Mouse (Mus musculus): ENCODE results near the gene Dlg2. TPM values are rescaled to one million over a fixed set of nuclear protein-coding genes. Genes with fewer than 3 reads are reported as not detected.

The Dlg2 gene
- polyA plus RNA-seq, 1 experiment from 2014 or later: 4.3 TPM

- H3K4me2 ChIP-seq (ENCODE audit: low read depth, low read length): no peak overlapping the region
- H3K9ac ChIP-seq (ENCODE audit: low read length): no peak overlapping the region
- no peaks in the 10 kb centered on the region for H3K4me1 ChIP-seq (ENCODE audit: control insufficient read depth, insufficient read depth, low read length)
- H3K36me3 ChIP-seq (ENCODE audit: control insufficient read depth, insufficient read depth, low read length): no peaks in the 10 kb centered on the region
- no peaks in the 10 kb centered on the region for H3K27me3 ChIP-seq (ENCODE audit: control insufficient read depth, insufficient read depth, low read length)
- H3K9me3 ChIP-seq (replicated peaks; ENCODE audit: control insufficient read depth, low read length): no peaks in the 10 kb centered on the region
- no peak overlapping the region for H3K27ac ChIP-seq (ENCODE audit: low read length)
- ATAC-seq (ENCODE audit: insufficient read depth, low FRiP score): no peak
- H3K4me3 ChIP-seq (replicated peaks; ENCODE audit: low read length): no peak overlapping the region
Measured at GRCm38 (mm10) chr7:91557582-91557981, 1081.1 kb downstream of the Dlg2 start.

GRCm38 (mm10) chr7:91567423-91567822, 1091.0 kb downstream of the Dlg2 start:
- Histone ChIP-seq H3K36me3 (ENCODE audit: control insufficient read depth, insufficient read depth, low read length) (no peaks in the 10 kb centered on the region), H3K27me3 (ENCODE audit: control insufficient read depth, insufficient read depth, low read length) (no peaks in the 10 kb centered on the region), H3K27ac (ENCODE audit: low read length) (no peak overlapping the region), H3K9ac (ENCODE audit: low read length) (no peak overlapping the region), H3K4me1 (ENCODE audit: control insufficient read depth, insufficient read depth, low read length) (no peaks in the 10 kb centered on the region), H3K4me2 (ENCODE audit: low read depth, low read length) (no peak overlapping the region), H3K4me3 (replicated peaks; ENCODE audit: low read length) (no peak overlapping the region), H3K9me3 (replicated peaks; ENCODE audit: control insufficient read depth, low read length) (no peaks in the 10 kb centered on the region)
- no peak for ATAC-seq (ENCODE audit: insufficient read depth, low FRiP score)

- Histone ChIP-seq H3K4me1 (ENCODE audit: control insufficient read depth, insufficient read depth, low read length) (no peaks in the 10 kb centered on the region), H3K4me2 (ENCODE audit: low read depth, low read length) (no peak overlapping the region), H3K27ac (ENCODE audit: low read length) (no peak overlapping the region), H3K4me3 (replicated peaks; ENCODE audit: low read length) (no peak overlapping the region), H3K9me3 (replicated peaks; ENCODE audit: control insufficient read depth, low read length) (no peaks in the 10 kb centered on the region), H3K36me3 (ENCODE audit: control insufficient read depth, insufficient read depth, low read length) (no peaks in the 10 kb centered on the region), H3K27me3 (ENCODE audit: control insufficient read depth, insufficient read depth, low read length) (no peaks in the 10 kb centered on the region), H3K9ac (ENCODE audit: low read length) (no peak overlapping the region)
- no peak for ATAC-seq (ENCODE audit: insufficient read depth, low FRiP score)
- WGBS: 74% methylated on average over 2 of the region's 2 CpGs
Measured at GRCm38 (mm10) chr7:91570969-91571368, 1094.5 kb downstream of the Dlg2 start.

GRCm38 (mm10) chr7:91572666-91573065, 1096.2 kb downstream of the Dlg2 start:
- Histone ChIP-seq H3K4me2 (ENCODE audit: low read depth, low read length) (no peak overlapping the region), H3K36me3 (ENCODE audit: control insufficient read depth, insufficient read depth, low read length) (no peaks in the 10 kb centered on the region), H3K4me1 (ENCODE audit: control insufficient read depth, insufficient read depth, low read length) (no peaks in the 10 kb centered on the region), H3K4me3 (replicated peaks; ENCODE audit: low read length) (no peak overlapping the region), H3K9ac (ENCODE audit: low read length) (no peak overlapping the region), H3K9me3 (replicated peaks; ENCODE audit: control insufficient read depth, low read length) (no peaks in the 10 kb centered on the region), H3K27me3 (ENCODE audit: control insufficient read depth, insufficient read depth, low read length) (no peaks in the 10 kb centered on the region), H3K27ac (ENCODE audit: low read length) (no peak overlapping the region)
- no peak for ATAC-seq (ENCODE audit: insufficient read depth, low FRiP score)
- WGBS: 60% methylated on average over 2 of the region's 2 CpGs

GRCm38 (mm10) chr7:91573321-91573720, 1096.8 kb downstream of the Dlg2 start:
- no peaks in the 10 kb centered on the region for H3K27me3 ChIP-seq (ENCODE audit: control insufficient read depth, insufficient read depth, low read length)
- H3K9me3 ChIP-seq (replicated peaks; ENCODE audit: control insufficient read depth, low read length): no peaks in the 10 kb centered on the region
- no peak overlapping the region for H3K9ac ChIP-seq (ENCODE audit: low read length)
- no peak overlapping the region for H3K4me3 ChIP-seq (replicated peaks; ENCODE audit: low read length)
- H3K36me3 ChIP-seq (ENCODE audit: control insufficient read depth, insufficient read depth, low read length): no peaks in the 10 kb centered on the region
- no peak for ATAC-seq (ENCODE audit: insufficient read depth, low FRiP score)
- no peaks in the 10 kb centered on the region for H3K4me1 ChIP-seq (ENCODE audit: control insufficient read depth, insufficient read depth, low read length)
- H3K27ac ChIP-seq (ENCODE audit: low read length): no peak overlapping the region
- H3K4me2 ChIP-seq (ENCODE audit: low read depth, low read length): no peak overlapping the region

GRCm38 (mm10) chr7:91576216-91576615, 1099.7 kb downstream of the Dlg2 start:
- H3K4me2 ChIP-seq (ENCODE audit: low read depth, low read length): no peak overlapping the region
- WGBS: 78% methylated on average over 6 of the region's 6 CpGs

GRCm38 (mm10) chr7:91582203-91582602, 1105.7 kb downstream of the Dlg2 start:
- Histone ChIP-seq H3K9me3 (replicated peaks; ENCODE audit: control insufficient read depth, low read length) (no peaks in the 10 kb centered on the region), H3K4me1 (ENCODE audit: control insufficient read depth, insufficient read depth, low read length) (no peaks in the 10 kb centered on the region), H3K4me3 (replicated peaks; ENCODE audit: low read length) (no peak overlapping the region), H3K9ac (ENCODE audit: low read length) (no peak overlapping the region), H3K27me3 (ENCODE audit: control insufficient read depth, insufficient read depth, low read length) (no peaks in the 10 kb centered on the region), H3K4me2 (ENCODE audit: low read depth, low read length) (no peak overlapping the region), H3K27ac (ENCODE audit: low read length) (no peak overlapping the region), H3K36me3 (ENCODE audit: control insufficient read depth, insufficient read depth, low read length) (no peaks in the 10 kb centered on the region)
- 68% methylated on average over 2 of the region's 2 CpGs for WGBS
- ATAC-seq (ENCODE audit: insufficient read depth, low FRiP score): no peak

More at GRCm38 (mm10) chr7:91576216-91576615, 1099.7 kb downstream of the Dlg2 start:
- Histone ChIP-seq H3K27me3 (ENCODE audit: control insufficient read depth, insufficient read depth, low read length) (no peaks in the 10 kb centered on the region), H3K4me1 (ENCODE audit: control insufficient read depth, insufficient read depth, low read length) (no peaks in the 10 kb centered on the region), H3K27ac (ENCODE audit: low read length) (no peak overlapping the region), H3K4me3 (replicated peaks; ENCODE audit: low read length) (no peak overlapping the region), H3K9me3 (replicated peaks; ENCODE audit: control insufficient read depth, low read length) (no peaks in the 10 kb centered on the region), H3K9ac (ENCODE audit: low read length) (no peak overlapping the region), H3K36me3 (ENCODE audit: control insufficient read depth, insufficient read depth, low read length) (no peaks in the 10 kb centered on the region)
- no peak for ATAC-seq (ENCODE audit: insufficient read depth, low FRiP score)

GRCm38 (mm10) chr7:91583566-91583965, 1107.1 kb downstream of the Dlg2 start:
- H3K27ac ChIP-seq (ENCODE audit: low read length): no peak overlapping the region
- H3K4me2 ChIP-seq (ENCODE audit: low read depth, low read length): no peak overlapping the region
- H3K4me1 ChIP-seq (ENCODE audit: control insufficient read depth, insufficient read depth, low read length): no peaks in the 10 kb centered on the region
- H3K9me3 ChIP-seq (replicated peaks; ENCODE audit: control insufficient read depth, low read length): no peaks in the 10 kb centered on the region
- no peaks in the 10 kb centered on the region for H3K27me3 ChIP-seq (ENCODE audit: control insufficient read depth, insufficient read depth, low read length)
- H3K9ac ChIP-seq (ENCODE audit: low read length): no peak overlapping the region
- H3K36me3 ChIP-seq (ENCODE audit: control insufficient read depth, insufficient read depth, low read length): no peaks in the 10 kb centered on the region
- no peak for ATAC-seq (ENCODE audit: insufficient read depth, low FRiP score)
- WGBS: 41% methylated on average over 1 of the region's 1 CpGs
- no peak overlapping the region for H3K4me3 ChIP-seq (replicated peaks; ENCODE audit: low read length)

GRCm38 (mm10) chr7:91591261-91592170, 1115.0 kb downstream of the Dlg2 start:
- Histone ChIP-seq H3K27ac (ENCODE audit: low read length) (no peak overlapping the region), H3K9me3 (replicated peaks; ENCODE audit: control insufficient read depth, low read length) (no peaks in the 10 kb centered on the region), H3K4me2 (ENCODE audit: low read depth, low read length) (no peak overlapping the region), H3K27me3 (ENCODE audit: control insufficient read depth, insufficient read depth, low read length) (no peaks in the 10 kb centered on the region), H3K4me3 (replicated peaks; ENCODE audit: low read length) (no peak overlapping the region), H3K9ac (ENCODE audit: low read length) (no peak overlapping the region), H3K4me1 (ENCODE audit: control insufficient read depth, insufficient read depth, low read length) (no peaks in the 10 kb centered on the region), H3K36me3 (ENCODE audit: control insufficient read depth, insufficient read depth, low read length) (no peaks in the 10 kb centered on the region)
- 57% methylated on average over 5 of the region's 5 CpGs for WGBS
- ATAC-seq (ENCODE audit: insufficient read depth, low FRiP score): no peak
